Mouse (Mus musculus) fibroblast of lung, adult 2 months (primary cell): ENCODE measurements around the gene Pappa2.

Experiments
- DNase-seq: peaks from one replicate; pipeline ENCODE4 v3.0.0-alpha.2; 2011; ENCODE audit warnings: low read depth

Pappa2 gene

GRCm38 (mm10) chr1:158910661-158911060, 69.6 kb downstream of the Pappa2 start:
- DNase-seq, result no peak

GRCm38 (mm10) chr1:158897339-158897738, 83.0 kb downstream of the Pappa2 start:
- peak; percentile 36 for DNase-seq

GRCm38 (mm10) chr1:158894441-158894840, 85.8 kb downstream of the Pappa2 start:
- no peak for DNase-seq

- no peak for DNase-seq
Measured at GRCm38 (mm10) chr1:158875487-158875886, 104.8 kb downstream of the Pappa2 start.

GRCm38 (mm10) chr1:158874552-158875077, 105.7 kb downstream of the Pappa2 start:
- DNase-seq, result no peak

GRCm38 (mm10) chr1:158873631-158874030, 106.7 kb downstream of the Pappa2 start:
- DNase-seq, result no peak

GRCm38 (mm10) chr1:158871401-158871800, 108.9 kb downstream of the Pappa2 start:
- no peak for DNase-seq

GRCm38 (mm10) chr1:158860190-158860589, 120.1 kb downstream of the Pappa2 start:
- no peak for DNase-seq

- no peak for DNase-seq
Measured at GRCm38 (mm10) chr1:158853936-158854882, 126.1 kb downstream of the Pappa2 start.

GRCm38 (mm10) chr1:158852836-158853567, 127.3 kb downstream of the Pappa2 start:
- DNase-seq, result peak; percentile 62

- no peak for DNase-seq
Measured at GRCm38 (mm10) chr1:158850459-158850858, 129.8 kb downstream of the Pappa2 start.

GRCm38 (mm10) chr1:158844604-158845003, 135.7 kb downstream of the Pappa2 start:
- DNase-seq, result no peak

GRCm38 (mm10) chr1:158837151-158837550, 143.1 kb downstream of the Pappa2 start:
- DNase-seq, result no peak

- DNase-seq, result no peak
Measured at GRCm38 (mm10) chr1:158830152-158830551, 150.1 kb downstream of the Pappa2 start.

GRCm38 (mm10) chr1:158827931-158828330, 152.4 kb downstream of the Pappa2 start:
- DNase-seq, result no peak

GRCm38 (mm10) chr1:158819676-158820075, 160.6 kb downstream of the Pappa2 start:
- no peak for DNase-seq

GRCm38 (mm10) chr1:158816479-158816878, 163.8 kb downstream of the Pappa2 start:
- DNase-seq, result no peak

- no peak for DNase-seq
Measured at GRCm38 (mm10) chr1:158811887-158812286, 168.4 kb downstream of the Pappa2 start.

- DNase-seq, result no peak
Measured at GRCm38 (mm10) chr1:158775486-158775885, 204.8 kb downstream of the Pappa2 start.

- no peak for DNase-seq
Measured at GRCm38 (mm10) chr1:158773102-158773501, 207.2 kb downstream of the Pappa2 start.

GRCm38 (mm10) chr1:158770756-158771155, 209.5 kb downstream of the Pappa2 start:
- DNase-seq, result no peak

GRCm38 (mm10) chr1:158770036-158770655, 210.1 kb downstream of the Pappa2 start:
- DNase-seq, result no peak
